Mouse (Mus musculus) midbrain, embryonic 11.5 days (tissue): ENCODE measurements at regions not wholly inside any gene's neighbourhood (a gene's known extent, or its start where the extent isn't known, plus 50 kb on each side); places are given as distances from the start of the nearest gene placed in this dataset.

Experiments used
- ATAC-seq: fragments of 200-750 bp; cut with Nextera tagmentation; 2 replicates; pipeline ENCODE4 v1.8.0; 2017; ENCODE audit warnings: moderate TSS enrichment, moderate library complexity; ENCODE audit not compliant: low FRiP score
- DNase-seq: peaks from one replicate; pipeline ENCODE4 v3.0.0; 2015; ENCODE audit warnings: low spot score; ENCODE audit errors: missing footprints
- H3K27ac ChIP-seq: fragments of 300-500 bp; sonication (generic); 2 replicates; pipeline ENCODE4 v1.5.1; 2014; ENCODE audit warnings: low read depth, low read length
- H3K27me3 ChIP-seq: fragments of 300-500 bp; sonication (generic); 2 replicates; pipeline ENCODE4 v1.6.1; 2014; ENCODE audit warnings: mild to moderate bottlenecking, low read length, moderate library complexity, mixed read lengths; ENCODE audit not compliant: control insufficient read depth, insufficient read depth
- H3K36me3 ChIP-seq: fragments of 300-500 bp; sonication (generic); 2 replicates; pipeline ENCODE4 v1.6.1; 2014; ENCODE audit warnings: mild to moderate bottlenecking, low read length, moderate library complexity, mixed read lengths; ENCODE audit not compliant: control insufficient read depth, insufficient read depth
- H3K4me1 ChIP-seq: fragments of 300-500 bp; sonication (generic); 2 replicates; pipeline ENCODE4 v1.6.1; 2014; ENCODE audit warnings: low read length; ENCODE audit not compliant: control insufficient read depth, insufficient read depth
- H3K4me2 ChIP-seq: fragments of 300-500 bp; sonication (generic); 2 replicates; pipeline ENCODE4 v1.6.1; 2014; ENCODE audit warnings: mild to moderate bottlenecking, moderate library complexity
- H3K4me3 ChIP-seq: fragments of 300-500 bp; sonication (generic); 2 replicates; pipeline ENCODE4 v1.5.1; 2014; ENCODE audit warnings: low read depth, low read length
- H3K9ac ChIP-seq: fragments of 300-500 bp; sonication (generic); 2 replicates; pipeline ENCODE4 v1.6.1; 2014; ENCODE audit warnings: low read length
- H3K9me3 ChIP-seq: fragments of 300-500 bp; sonication (generic); 2 replicates; pipeline ENCODE4 v1.6.1; 2016; ENCODE audit warnings: low read length; ENCODE audit not compliant: control insufficient read depth
- WGBS: fragments of 180-500 bp; shearing (Covaris S2); extraction: QIAGEN DNeasy Blood & Tissue Kit; methylation state at CpG from one replicate; pipeline ENCODE4 v1.1.7; 2014; 5-methylcytosine and 5-hydroxymethylcytosine counted together

DNA sequence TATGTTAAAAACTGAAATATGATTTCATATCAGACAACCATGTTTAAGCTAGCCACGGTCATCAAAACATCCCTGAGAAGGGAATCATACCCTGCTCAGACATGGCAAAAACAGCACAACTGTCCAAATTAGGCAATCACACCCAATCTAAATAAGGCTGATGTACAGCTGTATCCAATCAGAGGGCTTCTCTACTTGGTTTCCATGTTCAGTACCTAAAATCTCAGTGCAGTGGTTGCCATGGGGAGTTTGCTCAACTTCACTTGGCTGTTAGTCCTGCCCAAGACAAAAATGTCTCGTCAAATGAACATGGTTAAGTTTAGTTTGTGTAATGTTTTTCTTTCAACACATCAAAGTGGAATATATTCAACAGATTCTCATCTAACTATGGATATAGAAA is 987.0 kb downstream of the Cdh9 start:
- Histone ChIP-seq H3K9ac (no peak overlapping the region), H3K9me3 (no peaks in the 10 kb centered on the region), H3K4me1 (no peaks in the 10 kb centered on the region), H3K27me3 (no peaks in the 10 kb centered on the region), H3K36me3 (no peaks in the 10 kb centered on the region), H3K4me3 (no peak overlapping the region), H3K4me2 (no peak overlapping the region), H3K27ac (no peak overlapping the region)
- 88% methylated on average over 2 of the region's 2 CpGs for WGBS
- ATAC-seq (no peak), DNase-seq (no peak)

DNA sequence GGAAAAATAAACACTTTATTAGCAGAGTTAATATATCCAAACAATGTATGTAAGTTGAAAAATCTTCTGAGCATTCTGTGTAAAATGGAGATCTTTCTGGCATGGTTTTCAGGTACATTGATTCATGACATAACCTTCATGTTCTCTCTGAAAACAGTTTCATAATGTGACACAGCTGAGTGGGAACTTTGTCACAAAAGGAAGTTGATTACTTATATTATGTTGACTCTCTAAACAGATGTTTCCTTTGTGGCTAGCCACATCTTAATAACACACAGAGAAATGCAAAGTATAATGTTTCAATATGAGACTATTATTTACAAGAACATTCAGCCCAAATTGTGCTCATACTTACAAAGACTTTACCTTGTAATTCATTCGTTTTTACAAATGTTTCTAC is 1002.1 kb downstream of the Cdh9 start:
- Histone ChIP-seq H3K27ac (no peak overlapping the region), H3K9ac (no peak overlapping the region), H3K27me3 (no peaks in the 10 kb centered on the region), H3K36me3 (no peaks in the 10 kb centered on the region), H3K4me1 (no peaks in the 10 kb centered on the region), H3K4me2 (no peak overlapping the region), H3K4me3 (no peak overlapping the region), H3K9me3 (no peaks in the 10 kb centered on the region)
- no peak for ATAC-seq
- 44% methylated on average over 1 of the region's 1 CpGs for WGBS
- DNase-seq, result no peak

DNA sequence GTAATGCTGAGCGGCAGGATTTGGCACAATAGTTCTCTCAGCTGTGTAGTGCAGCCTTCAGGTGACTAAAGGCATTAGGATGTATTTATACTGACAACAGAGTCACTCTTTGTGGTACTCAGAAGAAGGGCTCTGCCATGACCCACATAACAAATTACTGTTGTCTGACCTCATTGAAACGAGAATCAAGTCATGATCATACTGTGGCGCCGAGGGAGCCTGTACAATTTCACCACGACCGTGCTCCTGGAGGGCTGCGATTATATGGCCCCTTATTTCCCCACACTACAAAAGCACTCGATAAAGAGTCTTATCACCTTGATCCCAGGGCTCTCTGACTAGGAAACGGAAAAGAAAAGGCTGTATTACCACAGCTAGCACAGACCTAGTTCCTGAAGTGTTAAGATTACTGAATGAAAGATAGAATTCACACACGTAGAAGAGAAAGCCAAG is 1041.7 kb downstream of the Cdh9 start:
- no peak for ATAC-seq
- 80% methylated on average over 10 of the region's 10 CpGs for WGBS
- no peaks in the 10 kb centered on the region for H3K9me3 ChIP-seq
- H3K9ac ChIP-seq, result no peak overlapping the region
- H3K27me3 ChIP-seq, result no peaks in the 10 kb centered on the region
- no peak overlapping the region for H3K4me2 ChIP-seq
- DNase-seq, result no peak
- no peaks in the 10 kb centered on the region for H3K4me1 ChIP-seq
- H3K36me3 ChIP-seq, result no peaks in the 10 kb centered on the region
- no peak overlapping the region for H3K27ac ChIP-seq
- H3K4me3 ChIP-seq, result no peak overlapping the region

DNA sequence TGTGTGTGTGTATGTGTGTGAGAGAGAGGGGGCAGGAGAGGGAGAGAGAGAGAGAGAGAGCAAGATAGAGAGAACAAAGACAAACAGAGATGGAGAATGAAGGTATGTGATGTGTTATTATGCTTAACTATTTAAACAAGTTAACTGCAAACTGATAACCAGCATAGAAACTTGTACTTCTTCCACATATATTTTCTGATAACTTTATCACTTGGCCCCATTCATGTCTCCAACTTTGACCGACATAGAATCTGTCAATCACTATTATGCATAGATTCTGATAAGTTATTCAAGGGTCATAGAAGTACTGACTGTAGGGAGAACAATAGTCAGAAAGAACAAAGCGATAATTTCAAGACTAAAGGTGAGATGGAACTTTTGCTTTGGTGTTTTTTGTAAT is 1039.0 kb upstream of the Cdh10 start:
- no peaks in the 10 kb centered on the region for H3K4me1 ChIP-seq
- ATAC-seq (no peak), DNase-seq (no peak)
- H3K36me3 ChIP-seq, result no peaks in the 10 kb centered on the region
- H3K27me3 ChIP-seq, result no peaks in the 10 kb centered on the region
- WGBS, result 87% methylated on average over 2 of the region's 2 CpGs
- H3K9me3 ChIP-seq, result no peaks in the 10 kb centered on the region
- no peak overlapping the region for H3K27ac ChIP-seq
- no peak overlapping the region for H3K9ac ChIP-seq
- no peak overlapping the region for H3K4me2 ChIP-seq
- no peak overlapping the region for H3K4me3 ChIP-seq

DNA sequence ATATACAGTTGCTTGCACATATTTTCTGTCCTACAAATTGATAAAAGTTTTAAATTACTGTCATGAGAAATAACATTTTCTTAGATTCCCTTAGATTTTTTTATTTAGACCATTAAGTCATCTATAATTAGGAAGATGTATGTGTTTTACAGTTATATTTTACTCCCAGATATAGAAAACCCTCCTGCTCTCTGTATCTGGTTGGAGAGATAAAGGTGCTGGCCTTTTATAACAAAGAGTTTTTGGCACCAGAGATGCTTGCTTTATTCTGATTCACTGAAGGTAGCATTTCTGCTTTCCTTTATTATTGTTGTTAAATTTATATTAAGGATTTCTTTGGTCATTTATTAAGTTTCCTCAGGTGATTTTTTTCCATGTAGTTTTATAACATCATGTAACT is 1035.4 kb upstream of the Cdh10 start:
- no peak overlapping the region for H3K4me2 ChIP-seq
- no peak overlapping the region for H3K27ac ChIP-seq
- H3K4me3 ChIP-seq, result no peak overlapping the region
- no peaks in the 10 kb centered on the region for H3K36me3 ChIP-seq
- H3K4me1 ChIP-seq, result no peaks in the 10 kb centered on the region
- H3K27me3 ChIP-seq, result no peaks in the 10 kb centered on the region
- ATAC-seq (no peak), DNase-seq (no peak)
- no peaks in the 10 kb centered on the region for H3K9me3 ChIP-seq
- H3K9ac ChIP-seq, result no peak overlapping the region

DNA sequence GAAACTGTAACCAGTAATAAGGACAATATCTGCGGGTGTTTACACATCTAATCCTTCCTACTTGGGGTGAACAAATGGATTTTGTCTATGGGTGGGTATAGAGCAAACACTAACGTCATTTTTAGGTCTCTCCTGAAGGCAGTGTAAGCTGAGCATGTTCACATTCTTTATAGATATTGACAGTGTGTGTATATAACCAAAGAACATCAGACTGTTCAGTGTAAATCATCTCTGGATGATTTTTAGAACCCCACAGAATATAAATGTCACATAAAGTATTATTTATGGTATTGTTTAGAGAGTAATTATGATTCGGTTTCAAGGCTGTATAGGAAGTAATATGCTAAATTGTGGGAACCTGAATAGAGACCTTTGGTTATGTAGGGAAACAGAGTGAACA is 1021.2 kb upstream of the Cdh10 start:
- H3K4me2 ChIP-seq, result no peak overlapping the region
- DNase-seq, result no peak
- H3K36me3 ChIP-seq, result no peaks in the 10 kb centered on the region
- no peaks in the 10 kb centered on the region for H3K9me3 ChIP-seq
- ATAC-seq, result no peak
- H3K27me3 ChIP-seq, result no peaks in the 10 kb centered on the region
- no peaks in the 10 kb centered on the region for H3K4me1 ChIP-seq
- H3K4me3 ChIP-seq, result no peak overlapping the region
- H3K27ac ChIP-seq, result no peak overlapping the region
- H3K9ac ChIP-seq, result no peak overlapping the region
- 85% methylated on average over 3 of the region's 3 CpGs for WGBS

DNA sequence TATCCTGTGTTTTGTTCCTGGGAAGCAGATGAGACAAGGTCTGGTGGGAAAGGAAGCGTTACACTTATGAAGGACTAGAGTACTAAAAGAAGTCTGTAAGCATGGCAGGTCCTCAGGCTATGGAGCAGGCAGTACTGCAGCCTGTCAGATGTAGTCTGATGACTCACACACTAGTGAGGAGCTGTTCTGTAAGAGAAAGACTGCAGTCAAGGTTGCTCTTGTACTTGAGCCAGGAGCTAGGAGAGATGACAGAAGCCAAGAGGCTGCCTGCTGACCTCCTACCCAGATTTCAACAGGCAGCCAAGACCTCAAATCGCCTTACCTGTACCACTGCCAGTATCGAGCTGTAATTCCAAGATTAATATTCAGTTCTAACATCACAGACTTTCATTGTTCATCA is 1017.3 kb upstream of the Cdh10 start:
- Histone ChIP-seq H3K9ac (no peak overlapping the region), H3K4me3 (no peak overlapping the region), H3K9me3 (no peaks in the 10 kb centered on the region), H3K4me1 (no peaks in the 10 kb centered on the region), H3K36me3 (no peaks in the 10 kb centered on the region), H3K27me3 (no peaks in the 10 kb centered on the region), H3K4me2 (no peak overlapping the region), H3K27ac (no peak overlapping the region)
- 84% methylated on average over 3 of the region's 3 CpGs for WGBS
- DNase-seq, result no peak
- ATAC-seq, result no peak

DNA sequence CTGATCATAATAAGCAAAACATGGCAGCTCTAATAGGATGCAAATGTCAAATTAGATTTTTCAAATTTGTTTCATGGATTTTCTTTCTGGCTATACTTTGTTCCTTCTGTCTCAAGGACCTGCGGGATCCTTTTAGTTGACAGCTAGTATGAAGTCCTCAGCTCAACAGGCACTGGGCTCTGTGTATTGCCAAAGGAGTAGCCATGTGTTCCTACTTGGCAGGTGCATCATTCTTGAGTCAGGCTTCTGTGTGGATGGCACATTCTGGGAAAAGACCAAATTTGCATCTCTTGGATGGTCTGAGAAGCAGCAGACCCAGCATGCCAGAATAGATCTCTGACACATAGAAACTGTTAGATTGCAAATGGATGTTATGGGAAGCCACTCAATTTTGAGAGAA is 1015.6 kb upstream of the Cdh10 start:
- DNase-seq, result no peak
- Histone ChIP-seq H3K4me1 (no peaks in the 10 kb centered on the region), H3K4me3 (no peak overlapping the region), H3K9ac (no peak overlapping the region), H3K9me3 (no peaks in the 10 kb centered on the region), H3K4me2 (no peak overlapping the region), H3K36me3 (no peaks in the 10 kb centered on the region), H3K27ac (no peak overlapping the region), H3K27me3 (no peaks in the 10 kb centered on the region)
- 94% methylated on average over 1 of the region's 1 CpGs for WGBS
- no peak for ATAC-seq

DNA sequence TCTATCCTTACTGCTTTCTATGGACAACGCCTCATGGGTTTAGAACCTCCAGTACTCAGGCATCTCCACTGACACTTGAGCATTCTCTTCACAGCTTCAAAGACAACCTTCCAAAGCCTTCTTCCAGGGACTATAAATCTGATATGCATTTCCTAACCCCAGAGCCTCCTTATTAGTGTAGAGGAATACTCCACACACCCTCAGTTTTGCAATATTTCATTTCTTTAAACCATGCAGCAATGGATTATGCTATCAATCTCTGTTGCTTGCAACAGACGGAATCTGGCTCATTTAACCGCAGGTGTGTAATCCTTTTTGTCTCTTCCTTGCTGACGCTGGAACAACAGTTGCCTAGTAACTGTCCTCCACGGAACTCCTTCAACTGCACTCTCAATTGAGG is 988.4 kb upstream of the Cdh10 start:
- WGBS, result 86% methylated on average over 5 of the region's 5 CpGs
- H3K27me3 ChIP-seq, result no peaks in the 10 kb centered on the region
- no peaks in the 10 kb centered on the region for H3K36me3 ChIP-seq
- no peak overlapping the region for H3K4me2 ChIP-seq
- ATAC-seq, result no peak
- H3K9ac ChIP-seq, result no peak overlapping the region
- no peak overlapping the region for H3K4me3 ChIP-seq
- no peak overlapping the region for H3K27ac ChIP-seq
- DNase-seq, result no peak
- H3K9me3 ChIP-seq, result no peaks in the 10 kb centered on the region
- no peaks in the 10 kb centered on the region for H3K4me1 ChIP-seq

DNA sequence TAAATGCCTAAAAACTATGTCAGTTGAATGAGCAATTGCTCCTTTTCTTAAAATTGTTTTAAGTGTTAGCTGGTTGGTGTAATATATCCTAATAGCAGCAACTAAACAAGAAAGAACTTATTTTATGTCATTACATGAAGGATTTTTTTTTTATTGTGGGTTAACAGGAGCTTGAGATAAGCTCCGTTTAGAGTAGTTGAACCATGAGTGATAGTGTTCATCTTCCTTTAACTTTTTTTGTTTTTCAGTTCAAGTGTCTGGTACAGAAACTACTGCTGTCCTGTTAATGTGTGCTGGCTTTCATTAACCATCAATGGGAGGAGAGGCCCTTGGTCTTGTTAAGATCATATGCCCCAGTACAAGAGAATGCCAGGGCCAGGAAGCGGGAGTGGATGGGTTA is 986.8 kb upstream of the Cdh10 start:
- H3K9me3 ChIP-seq, result no peaks in the 10 kb centered on the region
- H3K27me3 ChIP-seq, result no peaks in the 10 kb centered on the region
- H3K27ac ChIP-seq, result no peak overlapping the region
- no peak for ATAC-seq
- no peaks in the 10 kb centered on the region for H3K36me3 ChIP-seq
- no peaks in the 10 kb centered on the region for H3K4me1 ChIP-seq
- WGBS, result 91% methylated on average over 2 of the region's 2 CpGs
- no peak for DNase-seq
- no peak overlapping the region for H3K4me3 ChIP-seq
- no peak overlapping the region for H3K9ac ChIP-seq
- H3K4me2 ChIP-seq, result no peak overlapping the region
